Mouse (Mus musculus): ENCODE data around the gene Rtf2. TPM values are rescaled to one million over a fixed set of nuclear protein-coding genes. Genes with fewer than 3 reads are reported as not detected.

Gene Rtf2
- total RNA-seq (2021), result 10 to 100 TPM; 45.3 to 45.4 TPM
- long read RNA-seq, experiment 1, transcript Rtf2-201 (9 exons, 2,173 nt), result major isoform, 81 of 89 reads
- long read RNA-seq, experiment 1, partial matches to known transcripts, result 4 of 89 reads
- long read RNA-seq, experiment 1, other reads (novel, unspliced or antisense), result 4 of 89 reads
- long read RNA-seq, experiment 2, transcript Rtf2-201 (9 exons, 2,173 nt), result major isoform, 118 of 130 reads
- long read RNA-seq, experiment 2, partial matches to known transcripts, result 3 of 130 reads
- long read RNA-seq, experiment 2, other reads (novel, unspliced or antisense), result 9 of 130 reads

GRCm38 (mm10) chr2:172439843-172440639, at the start of gene Rtf2:
TSS of gene Rtf2 (plus strand) at chr2:172440556.
- DNase-seq (ENCODE audit: low spot score in 2 of 2), result peak; percentile 99

GRCm38 (mm10) chr2:172392041-172392521, 48.3 kb upstream of the Rtf2 start:
- DNase-seq (ENCODE audit: low spot score in 2 of 2), result no peak

- DNase-seq (ENCODE audit: low spot score in 2 of 2), result no peak
Observed at GRCm38 (mm10) chr2:172393391-172394051, 46.8 kb upstream of the Rtf2 start, which contains the start of gene Cass4. TSS of gene Cass4 (plus strand) at chr2:172393794.

GRCm38 (mm10) chr2:172394052-172394392, 46.3 kb upstream of the Rtf2 start:
- no peak for DNase-seq (ENCODE audit: low spot score in 2 of 2)

GRCm38 (mm10) chr2:172394671-172395070, 45.7 kb upstream of the Rtf2 start:
- no peak for DNase-seq (ENCODE audit: low spot score in 2 of 2)

GRCm38 (mm10) chr2:172395961-172396360, 44.4 kb upstream of the Rtf2 start:
- no peak for DNase-seq (ENCODE audit: low spot score in 2 of 2)

GRCm38 (mm10) chr2:172399901-172400300, 40.5 kb upstream of the Rtf2 start:
- DNase-seq (ENCODE audit: low spot score in 2 of 2), result no peak

- DNase-seq (ENCODE audit: low spot score in 2 of 2), result no peak
Observed at GRCm38 (mm10) chr2:172401116-172401825, 39.1 kb upstream of the Rtf2 start.

GRCm38 (mm10) chr2:172404239-172404638, 36.1 kb upstream of the Rtf2 start:
- no peak for DNase-seq (ENCODE audit: low spot score in 2 of 2)

- DNase-seq (ENCODE audit: low spot score in 2 of 2), result no peak
Observed at GRCm38 (mm10) chr2:172405011-172405410, 35.3 kb upstream of the Rtf2 start.

GRCm38 (mm10) chr2:172406173-172406572, 34.2 kb upstream of the Rtf2 start:
- DNase-seq (ENCODE audit: low spot score in 2 of 2), result no peak

- DNase-seq (ENCODE audit: low spot score in 2 of 2), result no peak
Observed at GRCm38 (mm10) chr2:172407499-172407898, 32.9 kb upstream of the Rtf2 start.

GRCm38 (mm10) chr2:172410686-172411085, 29.7 kb upstream of the Rtf2 start:
- no peak for DNase-seq (ENCODE audit: low spot score in 2 of 2)

- peak in 1 of 2 experiments; percentile 26 for DNase-seq (ENCODE audit: low spot score in 2 of 2)
Observed at GRCm38 (mm10) chr2:172411091-172411490, 29.3 kb upstream of the Rtf2 start.

- DNase-seq (ENCODE audit: low spot score in 2 of 2), result peak in 1 of 2 experiments; percentile 39
Observed at GRCm38 (mm10) chr2:172412454-172412853, 27.9 kb upstream of the Rtf2 start.

- no peak for DNase-seq (ENCODE audit: low spot score in 2 of 2)
Observed at GRCm38 (mm10) chr2:172413273-172413672, 27.1 kb upstream of the Rtf2 start.

GRCm38 (mm10) chr2:172413894-172414293, 26.5 kb upstream of the Rtf2 start:
- no peak for DNase-seq (ENCODE audit: low spot score in 2 of 2)

- no peak for DNase-seq (ENCODE audit: low spot score in 2 of 2)
Observed at GRCm38 (mm10) chr2:172416218-172416617, 24.1 kb upstream of the Rtf2 start.

- no peak for DNase-seq (ENCODE audit: low spot score in 2 of 2)
Observed at GRCm38 (mm10) chr2:172416876-172417275, 23.5 kb upstream of the Rtf2 start.

- no peak for DNase-seq (ENCODE audit: low spot score in 2 of 2)
Observed at GRCm38 (mm10) chr2:172418208-172418607, 22.1 kb upstream of the Rtf2 start.

- no peak for DNase-seq (ENCODE audit: low spot score in 2 of 2)
Observed at GRCm38 (mm10) chr2:172430609-172431008, 9.7 kb upstream of the Rtf2 start.

Data from gastrocnemius, postnatal 4 days (tissue).